Mouse (Mus musculus): ENCODE measurements around the gene Chchd6. TPM values are rescaled to one million over a fixed set of nuclear protein-coding genes. Genes with fewer than 3 reads are reported as not detected.

Gene Chchd6
- total and polyA plus RNA-seq, 3 experiments = 9.3 to 25.1 (median 11.4) TPM

DNA sequence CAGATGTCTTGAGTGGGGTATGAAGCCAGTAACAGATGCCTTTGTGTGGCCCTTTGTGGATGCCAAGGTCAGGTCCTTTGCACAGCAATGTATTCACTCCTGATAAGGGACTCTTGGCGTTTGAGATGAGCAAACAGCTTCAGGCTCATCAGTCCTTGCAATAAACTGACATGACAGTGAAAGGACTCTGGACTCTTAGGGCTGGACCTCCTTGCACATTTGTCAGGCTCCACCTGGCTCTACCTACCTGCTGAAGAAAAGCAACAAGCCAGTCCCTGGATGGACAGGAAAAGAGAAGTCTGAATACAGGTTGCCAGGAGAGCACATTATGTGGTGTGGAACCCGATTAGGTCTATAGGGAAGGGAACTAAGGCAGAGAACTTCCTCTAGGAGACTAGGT, 174.7 kb downstream of the Chchd6 start:
- Histone ChIP-seq H3K36me3 (ENCODE audit: control insufficient read depth, insufficient read depth, low read length) (no peaks in the 10 kb centered on the region), H3K27ac (no peak overlapping the region), H3K27me3 (ENCODE audit: control insufficient read depth, insufficient read depth, low read length) (no peaks in the 10 kb centered on the region), H3K4me1 (ENCODE audit: control insufficient read depth, insufficient read depth, low read length) (peaks cover 7% of the 10 kb centered on the region), H3K9ac (ENCODE audit: low read depth, low read length) (no peak overlapping the region), H3K79me2 (replicated peaks; ENCODE audit: control insufficient read depth, insufficient read depth, low read length) (no peaks in the 10 kb centered on the region), H3K4me3 (no peak overlapping the region)
- intact Hi-C loops (cut with DNase I) = no loop called here
- DNase-seq = no peak
- WGBS = 85% methylated on average over 2 of the region's 2 CpGs
- TF ChIP-seq EP300 (IDR thresholded peaks at IDR 0.05; ENCODE audit: insufficient read depth, low read depth, low read length) (no peak), CTCF (IDR thresholded peaks at IDR 0.05) (no peak), POLR2A (IDR thresholded peaks at IDR 0.05; ENCODE audit: insufficient read depth, low read depth, low read length) (no peak)

DNA sequence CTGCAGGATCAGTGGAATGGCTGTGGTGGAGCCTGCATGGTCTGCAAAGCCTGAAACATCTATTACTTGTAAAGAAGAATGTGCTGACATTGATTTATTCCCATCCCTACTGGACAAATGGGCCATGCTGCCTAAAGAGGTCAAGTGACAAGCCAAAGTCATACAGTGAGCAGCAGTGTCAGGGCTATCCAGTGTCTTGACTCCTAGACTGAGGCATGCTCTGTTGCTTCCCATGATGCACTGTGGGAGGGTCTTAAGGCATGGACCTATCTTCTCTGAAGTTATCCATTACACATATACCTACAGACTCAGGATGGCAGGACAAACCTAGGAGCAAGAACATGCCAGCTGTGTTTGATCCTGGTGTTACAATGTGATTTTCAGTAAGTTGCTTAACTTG, 175.3 kb downstream of the Chchd6 start:
- no peak for TF ChIP-seq EP300 (IDR thresholded peaks at IDR 0.05; ENCODE audit: insufficient read depth, low read depth, low read length)
- no peak for TF ChIP-seq POLR2A (IDR thresholded peaks at IDR 0.05; ENCODE audit: insufficient read depth, low read depth, low read length)
- TF ChIP-seq CTCF (IDR thresholded peaks at IDR 0.05) = no peak
- Histone ChIP-seq H3K4me1 (ENCODE audit: control insufficient read depth, insufficient read depth, low read length) (peaks cover 8% of the 10 kb centered on the region), H3K79me2 (replicated peaks; ENCODE audit: control insufficient read depth, insufficient read depth, low read length) (no peaks in the 10 kb centered on the region), H3K27me3 (ENCODE audit: control insufficient read depth, insufficient read depth, low read length) (no peaks in the 10 kb centered on the region), H3K4me3 (no peak overlapping the region), H3K9ac (ENCODE audit: low read depth, low read length) (no peak overlapping the region), H3K27ac (no peak overlapping the region), H3K36me3 (ENCODE audit: control insufficient read depth, insufficient read depth, low read length) (no peaks in the 10 kb centered on the region)
- DNase-seq = no peak
- intact Hi-C loops (cut with DNase I) = no loop called here

DNA sequence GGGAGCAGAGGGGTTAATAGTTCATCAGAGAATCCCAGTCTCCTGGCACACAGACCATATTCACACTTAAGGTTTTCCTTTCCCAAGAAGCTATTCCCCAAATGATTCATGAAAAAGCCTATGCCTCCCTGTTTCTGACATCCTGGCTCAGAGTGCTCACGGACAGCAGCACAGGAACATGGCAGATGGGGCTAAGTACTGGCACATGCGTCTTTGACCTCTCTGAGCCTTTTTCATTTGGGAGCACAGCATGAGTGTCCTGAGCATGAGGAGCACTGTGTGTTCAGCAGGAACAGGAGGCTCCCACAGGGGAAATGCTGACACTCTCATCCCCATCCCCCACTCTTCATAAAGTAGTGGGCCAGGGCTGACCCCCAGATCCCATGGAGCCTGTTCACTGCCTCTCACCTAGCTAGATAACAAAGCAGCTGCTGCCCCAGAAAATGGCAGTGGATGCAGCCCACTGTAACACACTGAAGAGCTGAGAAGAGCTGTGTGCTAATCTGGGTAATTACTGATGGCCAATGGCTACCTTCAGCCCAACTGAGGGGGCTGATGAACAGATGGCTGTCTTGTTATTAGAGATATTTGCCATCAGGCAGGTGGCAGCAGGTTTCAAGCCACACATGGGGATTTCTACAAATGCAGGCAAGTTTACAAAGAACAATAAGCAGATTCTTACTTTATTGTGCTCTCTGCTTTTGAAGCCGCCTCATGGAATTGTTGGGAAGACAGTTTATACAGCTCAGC, 176.2 kb downstream of the Chchd6 start:
- Histone ChIP-seq H3K4me3 (no peak overlapping the region), H3K36me3 (ENCODE audit: control insufficient read depth, insufficient read depth, low read length) (no peaks in the 10 kb centered on the region), H3K27ac (no peak overlapping the region), H3K9ac (ENCODE audit: low read depth, low read length) (no peak overlapping the region), H3K4me1 (ENCODE audit: control insufficient read depth, insufficient read depth, low read length) (peaks cover 8% of the 10 kb centered on the region), H3K79me2 (replicated peaks; ENCODE audit: control insufficient read depth, insufficient read depth, low read length) (no peaks in the 10 kb centered on the region), H3K27me3 (ENCODE audit: control insufficient read depth, insufficient read depth, low read length) (no peaks in the 10 kb centered on the region)
- TF ChIP-seq POLR2A (IDR thresholded peaks at IDR 0.05; ENCODE audit: insufficient read depth, low read depth, low read length) (no peak), CTCF (IDR thresholded peaks at IDR 0.05) (no peak), EP300 (IDR thresholded peaks at IDR 0.05; ENCODE audit: insufficient read depth, low read depth, low read length) (no peak)
- intact Hi-C loops (cut with DNase I) = no loop called here
- 94% methylated on average over 3 of the region's 3 CpGs for WGBS
- no peak for DNase-seq

DNA sequence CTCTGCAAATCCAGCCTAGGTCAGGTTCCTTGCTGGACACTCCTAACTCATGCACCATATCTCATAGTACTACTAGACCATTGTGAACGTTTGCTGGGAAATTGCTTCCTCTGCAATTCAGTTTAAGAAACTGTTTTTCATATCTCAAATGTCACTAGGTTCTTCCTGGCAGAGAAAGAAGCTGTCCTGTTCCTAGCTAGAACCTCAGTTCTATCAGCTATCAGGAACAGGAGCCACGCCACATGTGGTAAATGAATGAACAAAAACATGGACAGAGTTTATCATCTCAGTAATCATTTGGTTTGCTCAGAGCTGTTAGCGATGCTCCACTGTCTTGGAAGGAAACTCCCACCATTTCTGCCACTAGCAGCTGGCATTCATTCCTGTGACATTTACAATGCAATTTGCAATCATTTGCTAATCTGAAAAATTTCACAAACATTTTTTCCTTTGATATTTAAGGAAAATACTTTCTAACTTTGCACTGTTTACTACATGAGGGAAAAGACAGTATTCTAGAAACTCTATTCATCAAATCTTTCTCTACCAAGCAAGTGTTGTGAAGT, 179.3 kb downstream of the Chchd6 start:
- Histone ChIP-seq H3K4me3 (no peak overlapping the region), H3K36me3 (ENCODE audit: control insufficient read depth, insufficient read depth, low read length) (peaks cover 3% of the 10 kb centered on the region; the same call in 1 of the 2 replicates), H3K27ac (no peak overlapping the region), H3K79me2 (replicated peaks; ENCODE audit: control insufficient read depth, insufficient read depth, low read length) (no peaks in the 10 kb centered on the region), H3K4me1 (ENCODE audit: control insufficient read depth, insufficient read depth, low read length) (peaks cover 10% of the 10 kb centered on the region), H3K9ac (ENCODE audit: low read depth, low read length) (no peak overlapping the region), H3K27me3 (ENCODE audit: control insufficient read depth, insufficient read depth, low read length) (no peaks in the 10 kb centered on the region)
- no peak for DNase-seq
- WGBS = 40% methylated on average over 3 of the region's 3 CpGs
- intact Hi-C loops (cut with DNase I) = no loop called here
- TF ChIP-seq POLR2A (IDR thresholded peaks at IDR 0.05; ENCODE audit: insufficient read depth, low read depth, low read length) (no peak), EP300 (IDR thresholded peaks at IDR 0.05; ENCODE audit: insufficient read depth, low read depth, low read length) (no peak), CTCF (IDR thresholded peaks at IDR 0.05) (no peak)

DNA sequence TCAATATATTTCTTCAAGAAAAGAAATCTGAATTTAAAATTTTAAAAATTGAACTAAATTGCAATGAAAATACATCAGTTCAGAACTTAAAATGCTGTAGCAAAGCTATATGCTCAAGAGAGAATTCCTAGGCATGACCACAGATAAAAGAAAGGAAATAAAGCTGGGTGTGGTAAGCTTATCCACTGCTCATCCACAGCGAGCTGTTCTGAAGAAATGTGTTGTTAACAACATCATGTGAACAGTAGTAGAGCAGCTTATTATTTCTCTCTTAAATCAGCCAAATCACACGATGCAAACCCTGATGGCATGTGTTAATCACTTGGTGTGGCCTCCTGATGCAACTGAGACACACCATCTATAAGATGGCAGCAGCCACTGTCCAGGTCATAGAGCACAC, 180.4 kb downstream of the Chchd6 start:
- no peak overlapping the region for H3K27ac ChIP-seq
- no peak for TF ChIP-seq CTCF (IDR thresholded peaks at IDR 0.05)
- TF ChIP-seq EP300 (IDR thresholded peaks at IDR 0.05; ENCODE audit: insufficient read depth, low read depth, low read length) = no peak
- no peak for TF ChIP-seq POLR2A (IDR thresholded peaks at IDR 0.05; ENCODE audit: insufficient read depth, low read depth, low read length)
- H3K4me3 ChIP-seq = no peak overlapping the region
- DNase-seq = no peak
- H3K79me2 ChIP-seq (replicated peaks; ENCODE audit: control insufficient read depth, insufficient read depth, low read length) = no peaks in the 10 kb centered on the region
- H3K27me3 ChIP-seq (ENCODE audit: control insufficient read depth, insufficient read depth, low read length) = no peaks in the 10 kb centered on the region
- peaks cover 10% of the 10 kb centered on the region for H3K4me1 ChIP-seq (ENCODE audit: control insufficient read depth, insufficient read depth, low read length)
- WGBS = 68% methylated on average over 2 of the region's 2 CpGs
- H3K36me3 ChIP-seq (ENCODE audit: control insufficient read depth, insufficient read depth, low read length) = peaks cover 3% of the 10 kb centered on the region; the same call in 1 of the 2 replicates
- no peak overlapping the region for H3K9ac ChIP-seq (ENCODE audit: low read depth, low read length)
- intact Hi-C loops (cut with DNase I) = no loop called here

DNA sequence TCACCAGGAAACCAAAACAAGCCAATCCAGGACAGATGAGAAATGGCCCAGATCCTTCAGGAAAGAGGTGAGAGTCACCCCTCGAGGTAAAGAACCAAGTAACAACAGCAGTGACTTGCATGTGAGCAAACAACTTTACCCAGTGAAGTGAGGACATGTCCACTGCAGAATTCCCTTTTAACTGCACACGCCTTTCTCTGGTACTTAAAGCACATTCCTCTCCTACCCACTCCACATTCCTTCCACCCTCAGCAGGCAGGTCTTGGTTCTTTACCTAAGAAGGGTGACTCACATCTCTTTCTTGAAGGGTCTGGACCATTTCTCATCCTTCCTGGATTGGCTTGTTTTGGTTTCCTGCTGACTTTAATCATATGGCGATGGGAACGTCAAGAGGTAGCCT, 181.3 kb downstream of the Chchd6 start:
- Histone ChIP-seq H3K79me2 (replicated peaks; ENCODE audit: control insufficient read depth, insufficient read depth, low read length) (no peaks in the 10 kb centered on the region), H3K36me3 (ENCODE audit: control insufficient read depth, insufficient read depth, low read length) (peaks cover 3% of the 10 kb centered on the region; the same call in 1 of the 2 replicates), H3K4me1 (ENCODE audit: control insufficient read depth, insufficient read depth, low read length) (peaks cover 10% of the 10 kb centered on the region), H3K27me3 (ENCODE audit: control insufficient read depth, insufficient read depth, low read length) (no peaks in the 10 kb centered on the region), H3K4me3 (no peak overlapping the region), H3K27ac (peak overlapping the region; percentile 36; the same call in 1 of the 2 replicates), H3K9ac (ENCODE audit: low read depth, low read length) (no peak overlapping the region)
- 73% methylated on average over 4 of the region's 4 CpGs for WGBS
- TF ChIP-seq EP300 (IDR thresholded peaks at IDR 0.05; ENCODE audit: insufficient read depth, low read depth, low read length) = no peak
- no peak for TF ChIP-seq POLR2A (IDR thresholded peaks at IDR 0.05; ENCODE audit: insufficient read depth, low read depth, low read length)
- TF ChIP-seq CTCF (IDR thresholded peaks at IDR 0.05) = no peak
- no peak for DNase-seq
- intact Hi-C loops (cut with DNase I) = loop anchor here (5.0 kb wide), 1 partner anchor 52 kb away; the partner anchor contains the start of gene Plxna1

Measured in heart, adult 2 months (tissue).